Mouse (Mus musculus) bone marrow, adult 2 months (tissue): ENCODE data around the gene Drc3.

Experiments used
- CTCF ChIP-seq: fragments of 200-500 bp; IDR thresholded peaks from 2 replicates; pipeline ENCODE4 v1.5.1; 2011; ENCODE audit warnings: low read length, control low read depth; ENCODE audit not compliant: control insufficient read depth, insufficient read depth
- POLR2A ChIP-seq: fragments of 200-500 bp; IDR thresholded peaks from 2 replicates; pipeline ENCODE4 v1.6.1; 2011; ENCODE audit warnings: low read depth, mild to moderate bottlenecking, control low read depth, low read length, borderline replicate concordance; ENCODE audit not compliant: control insufficient read depth

DNA sequence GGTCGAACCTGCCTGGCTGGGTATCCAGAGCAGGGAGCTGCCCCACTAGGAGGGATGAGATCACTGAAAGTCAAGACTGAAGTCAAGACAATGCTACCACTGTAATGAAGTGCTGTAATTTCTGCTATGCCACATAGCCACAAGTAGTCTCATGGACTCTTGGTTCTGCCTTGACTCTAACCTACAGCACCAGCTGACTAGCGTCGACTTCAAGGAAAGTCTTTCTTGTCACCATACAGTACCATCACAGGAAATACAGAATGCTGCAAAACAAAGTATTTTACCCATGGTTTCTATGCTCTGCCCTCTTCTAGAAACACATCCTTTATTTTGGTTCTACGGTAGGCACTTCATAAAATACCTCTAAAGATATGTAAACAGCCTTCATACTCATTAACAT lies 22.6 kb upstream of the Drc3 start:
- TF ChIP-seq CTCF (no peak), POLR2A (no peak)
